Mouse (Mus musculus): ENCODE data around the gene BC037034.

The BC037034 gene

GRCm38 (mm10) chr5:138241511-138241910 is 22.3 kb downstream of the BC037034 start:
- peaks cover 2% of the 10 kb centered on the region; the same call in 1 of the 2 replicates for H3K27me3 ChIP-seq (ENCODE audit: insufficient read depth, low read length)
- TF ChIP-seq CTCF (conservative IDR thresholded peaks at IDR 0.05; ENCODE audit: low read length) (no peak), NANOG (IDR thresholded peaks at IDR 0.05; ENCODE audit: borderline replicate concordance, low read length) (no peak), POU5F1 (IDR thresholded peaks at IDR 0.05; ENCODE audit: borderline replicate concordance, low read length) (no peak)

DNA sequence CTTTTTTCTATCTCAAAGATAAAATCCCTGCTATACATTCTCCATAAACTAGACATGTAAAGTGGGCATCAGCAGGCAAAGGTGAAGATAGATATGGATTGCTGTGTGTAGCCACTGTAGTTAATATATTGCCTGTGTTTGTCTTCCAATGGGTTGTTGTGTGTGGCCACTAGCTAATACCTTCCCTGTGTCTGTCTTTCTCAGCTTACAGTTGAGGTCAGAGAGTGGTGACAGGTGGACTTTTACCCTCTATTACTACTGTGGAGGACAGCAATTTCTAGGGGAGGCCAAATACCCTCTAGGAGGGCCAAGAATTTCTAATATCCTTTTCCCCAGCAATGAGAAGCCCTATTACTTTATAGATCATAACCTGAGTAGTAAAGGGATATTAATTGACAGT is 29.6 kb downstream of the BC037034 start:
- H3K4me1 ChIP-seq (replicated peaks; ENCODE audit: low read depth, low read length), result no peaks in the 10 kb centered on the region
- no peaks in the 10 kb centered on the region for H3K36me3 ChIP-seq (ENCODE audit: insufficient read depth, low read length)
- H3K4me3 ChIP-seq (replicated peaks; ENCODE audit: low read length), result no peak overlapping the region
- H3K27me3 ChIP-seq (ENCODE audit: insufficient read depth, low read length), result no peaks in the 10 kb centered on the region
- TF ChIP-seq POU5F1 (IDR thresholded peaks at IDR 0.05; ENCODE audit: borderline replicate concordance, low read length), result no peak
- no peak for TF ChIP-seq CTCF (conservative IDR thresholded peaks at IDR 0.05; ENCODE audit: low read length)
- no peak for TF ChIP-seq NANOG (IDR thresholded peaks at IDR 0.05; ENCODE audit: borderline replicate concordance, low read length)
- H3K9me3 ChIP-seq (ENCODE audit: low read length), result no peaks in the 10 kb centered on the region

More at GRCm38 (mm10) chr5:138241511-138241910, 22.3 kb downstream of the BC037034 start:
- no peaks in the 10 kb centered on the region for H3K4me1 ChIP-seq (replicated peaks; ENCODE audit: low read depth, low read length)
- no peaks in the 10 kb centered on the region for H3K36me3 ChIP-seq (ENCODE audit: insufficient read depth, low read length)
- H3K4me3 ChIP-seq (replicated peaks; ENCODE audit: low read length), result no peak overlapping the region
- H3K9me3 ChIP-seq (ENCODE audit: low read length), result no peaks in the 10 kb centered on the region

DNA sequence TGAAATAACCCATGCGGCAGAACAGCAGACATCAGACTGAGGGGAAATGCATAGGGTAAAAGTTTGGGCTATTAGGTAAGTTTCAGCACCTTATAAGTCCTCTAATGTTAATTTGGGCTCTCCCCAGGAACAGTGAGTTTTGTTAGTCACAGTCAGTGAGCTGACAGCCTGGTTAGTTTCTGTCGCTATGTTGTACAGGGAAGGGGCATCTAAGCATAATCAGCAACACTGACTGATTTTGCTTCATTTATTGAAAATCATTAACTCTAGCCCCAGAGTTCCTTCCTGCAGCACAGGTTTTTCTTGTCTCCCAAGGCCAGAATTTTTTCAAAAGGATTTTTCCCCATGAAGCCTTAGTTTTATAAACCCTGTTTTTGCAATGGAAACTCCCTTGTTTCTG is 30.1 kb downstream of the BC037034 start:
- no peaks in the 10 kb centered on the region for H3K27me3 ChIP-seq (ENCODE audit: insufficient read depth, low read length)
- no peak overlapping the region for H3K4me3 ChIP-seq (replicated peaks; ENCODE audit: low read length)
- no peaks in the 10 kb centered on the region for H3K36me3 ChIP-seq (ENCODE audit: insufficient read depth, low read length)
- no peaks in the 10 kb centered on the region for H3K9me3 ChIP-seq (ENCODE audit: low read length)
- no peaks in the 10 kb centered on the region for H3K4me1 ChIP-seq (replicated peaks; ENCODE audit: low read depth, low read length)
- TF ChIP-seq POU5F1 (IDR thresholded peaks at IDR 0.05; ENCODE audit: borderline replicate concordance, low read length) (no peak), CTCF (conservative IDR thresholded peaks at IDR 0.05; ENCODE audit: low read length) (no peak), NANOG (IDR thresholded peaks at IDR 0.05; ENCODE audit: borderline replicate concordance, low read length) (no peak)

DNA sequence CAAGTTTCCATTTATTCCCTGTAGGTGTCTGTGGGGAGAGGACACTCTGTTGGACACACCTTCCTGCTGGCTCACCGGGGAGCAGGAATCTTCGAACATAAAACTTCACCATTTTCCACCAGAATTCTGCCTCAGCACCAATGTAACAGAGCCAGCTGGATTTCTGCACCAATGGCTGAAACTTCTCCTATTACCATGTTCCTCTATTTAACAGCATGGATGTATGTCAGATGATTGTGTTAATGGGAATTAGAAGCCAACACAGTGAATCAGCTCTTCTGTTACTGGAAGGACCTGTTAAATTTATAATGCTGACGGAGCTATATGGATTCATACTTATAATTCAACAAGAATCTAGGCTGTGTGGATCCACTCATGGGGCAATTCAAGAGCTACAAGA is 34.3 kb downstream of the BC037034 start:
- no peak overlapping the region for H3K4me3 ChIP-seq (replicated peaks; ENCODE audit: low read length)
- H3K4me1 ChIP-seq (replicated peaks; ENCODE audit: low read depth, low read length), result no peaks in the 10 kb centered on the region
- no peaks in the 10 kb centered on the region for H3K36me3 ChIP-seq (ENCODE audit: insufficient read depth, low read length)
- no peaks in the 10 kb centered on the region for H3K9me3 ChIP-seq (ENCODE audit: low read length)
- H3K27me3 ChIP-seq (ENCODE audit: insufficient read depth, low read length), result no peaks in the 10 kb centered on the region
- no peak for TF ChIP-seq NANOG (IDR thresholded peaks at IDR 0.05; ENCODE audit: borderline replicate concordance, low read length)
- TF ChIP-seq POU5F1 (IDR thresholded peaks at IDR 0.05; ENCODE audit: borderline replicate concordance, low read length), result no peak
- no peak for TF ChIP-seq CTCF (conservative IDR thresholded peaks at IDR 0.05; ENCODE audit: low read length)

DNA sequence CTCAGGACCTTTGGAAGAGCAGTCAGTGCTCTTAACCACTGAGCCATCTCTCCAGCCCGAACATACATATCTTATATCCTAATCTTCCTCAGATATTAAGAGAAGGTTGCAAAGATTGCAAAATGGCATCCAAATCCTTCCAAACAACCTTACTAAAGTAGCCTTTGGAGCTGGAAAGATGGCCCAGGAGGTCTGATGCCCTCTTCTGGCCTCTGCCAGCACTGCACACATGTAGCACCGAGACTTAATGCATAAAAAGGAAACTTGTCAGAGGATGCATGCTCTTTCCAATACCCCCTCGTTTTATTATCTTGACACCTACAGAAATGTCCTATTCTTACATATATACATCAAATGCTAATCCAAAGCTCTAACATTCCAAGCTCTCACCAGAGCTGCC is 35.8 kb downstream of the BC037034 start:
- TF ChIP-seq CTCF (conservative IDR thresholded peaks at IDR 0.05; ENCODE audit: low read length), result peak; percentile 99
- TF ChIP-seq POU5F1 (IDR thresholded peaks at IDR 0.05; ENCODE audit: borderline replicate concordance, low read length), result no peak
- TF ChIP-seq NANOG (IDR thresholded peaks at IDR 0.05; ENCODE audit: borderline replicate concordance, low read length), result no peak
- no peaks in the 10 kb centered on the region for H3K27me3 ChIP-seq (ENCODE audit: insufficient read depth, low read length)
- H3K9me3 ChIP-seq (ENCODE audit: low read length), result no peaks in the 10 kb centered on the region
- H3K4me1 ChIP-seq (replicated peaks; ENCODE audit: low read depth, low read length), result no peaks in the 10 kb centered on the region
- H3K4me3 ChIP-seq (replicated peaks; ENCODE audit: low read length), result no peak overlapping the region
- no peaks in the 10 kb centered on the region for H3K36me3 ChIP-seq (ENCODE audit: insufficient read depth, low read length)

- Histone ChIP-seq H3K4me1 (replicated peaks; ENCODE audit: low read depth, low read length) (no peaks in the 10 kb centered on the region), H3K27me3 (ENCODE audit: insufficient read depth, low read length) (no peaks in the 10 kb centered on the region), H3K4me3 (replicated peaks; ENCODE audit: low read length) (no peak overlapping the region), H3K36me3 (ENCODE audit: insufficient read depth, low read length) (no peaks in the 10 kb centered on the region), H3K9me3 (ENCODE audit: low read length) (no peaks in the 10 kb centered on the region)
- no peak for TF ChIP-seq CTCF (conservative IDR thresholded peaks at IDR 0.05; ENCODE audit: low read length)
- TF ChIP-seq POU5F1 (IDR thresholded peaks at IDR 0.05; ENCODE audit: borderline replicate concordance, low read length), result no peak
- no peak for TF ChIP-seq NANOG (IDR thresholded peaks at IDR 0.05; ENCODE audit: borderline replicate concordance, low read length)
Measured at GRCm38 (mm10) chr5:138227367-138227766, 36.5 kb downstream of the BC037034 start.

DNA sequence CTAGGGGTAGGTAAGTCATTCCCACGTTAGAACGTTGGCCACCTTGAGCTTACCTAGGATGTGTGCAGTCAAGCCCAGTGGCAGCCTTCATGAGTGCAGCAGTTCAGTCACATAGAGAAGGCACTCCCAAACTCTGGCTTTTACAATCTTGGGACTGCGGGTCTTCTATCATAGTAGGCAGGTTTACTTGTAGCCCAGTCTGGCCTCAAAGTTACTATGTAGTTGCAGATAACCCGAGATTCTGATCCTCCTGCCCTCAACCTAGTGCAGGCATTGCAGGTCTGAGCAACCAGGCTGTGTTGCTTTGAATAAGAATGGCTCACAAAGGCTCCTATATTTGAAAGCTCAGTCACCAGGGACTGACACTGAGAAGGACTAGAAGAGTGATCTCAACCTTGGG is 37.3 kb downstream of the BC037034 start:
- no peaks in the 10 kb centered on the region for H3K9me3 ChIP-seq (ENCODE audit: low read length)
- H3K4me3 ChIP-seq (replicated peaks; ENCODE audit: low read length), result no peak overlapping the region
- TF ChIP-seq NANOG (IDR thresholded peaks at IDR 0.05; ENCODE audit: borderline replicate concordance, low read length) (no peak), POU5F1 (IDR thresholded peaks at IDR 0.05; ENCODE audit: borderline replicate concordance, low read length) (no peak), CTCF (conservative IDR thresholded peaks at IDR 0.05; ENCODE audit: low read length) (no peak)
- no peaks in the 10 kb centered on the region for H3K27me3 ChIP-seq (ENCODE audit: insufficient read depth, low read length)
- H3K36me3 ChIP-seq (ENCODE audit: insufficient read depth, low read length), result no peaks in the 10 kb centered on the region
- no peaks in the 10 kb centered on the region for H3K4me1 ChIP-seq (replicated peaks; ENCODE audit: low read depth, low read length)

GRCm38 (mm10) chr5:138225700-138226099 is 38.1 kb downstream of the BC037034 start, which contains the start of gene Nxpe5:
TSS of gene Nxpe5 (plus strand) at chr5:138225898.
- H3K27me3 ChIP-seq (ENCODE audit: insufficient read depth, low read length), result no peaks in the 10 kb centered on the region
- no peaks in the 10 kb centered on the region for H3K4me1 ChIP-seq (replicated peaks; ENCODE audit: low read depth, low read length)
- TF ChIP-seq CTCF (conservative IDR thresholded peaks at IDR 0.05; ENCODE audit: low read length) (no peak), NANOG (IDR thresholded peaks at IDR 0.05; ENCODE audit: borderline replicate concordance, low read length) (no peak), POU5F1 (IDR thresholded peaks at IDR 0.05; ENCODE audit: borderline replicate concordance, low read length) (no peak)

GRCm38 (mm10) chr5:138223287-138223686 is 40.5 kb downstream of the BC037034 start:
- Histone ChIP-seq H3K36me3 (ENCODE audit: insufficient read depth, low read length) (no peaks in the 10 kb centered on the region), H3K27me3 (ENCODE audit: insufficient read depth, low read length) (no peaks in the 10 kb centered on the region), H3K4me1 (replicated peaks; ENCODE audit: low read depth, low read length) (no peaks in the 10 kb centered on the region)

More at GRCm38 (mm10) chr5:138225700-138226099, 38.1 kb downstream of the BC037034 start, which contains the start of gene Nxpe5:
- H3K9me3 ChIP-seq (ENCODE audit: low read length), result no peaks in the 10 kb centered on the region
- no peak within 1 kb of the TSS for H3K4me3 ChIP-seq (replicated peaks; ENCODE audit: low read length)
- H3K36me3 ChIP-seq (ENCODE audit: insufficient read depth, low read length), result no peaks in the 10 kb centered on the region

More at GRCm38 (mm10) chr5:138223287-138223686, 40.5 kb downstream of the BC037034 start:
- no peak overlapping the region for H3K4me3 ChIP-seq (replicated peaks; ENCODE audit: low read length)
- no peaks in the 10 kb centered on the region for H3K9me3 ChIP-seq (ENCODE audit: low read length)
- no peak for TF ChIP-seq NANOG (IDR thresholded peaks at IDR 0.05; ENCODE audit: borderline replicate concordance, low read length)
